Mouse (Mus musculus): ENCODE results near the gene Nfia.
A peak's percentile ranks its signal among the peaks of the same experiment; 100 is the strongest.

Nfia gene

DNA sequence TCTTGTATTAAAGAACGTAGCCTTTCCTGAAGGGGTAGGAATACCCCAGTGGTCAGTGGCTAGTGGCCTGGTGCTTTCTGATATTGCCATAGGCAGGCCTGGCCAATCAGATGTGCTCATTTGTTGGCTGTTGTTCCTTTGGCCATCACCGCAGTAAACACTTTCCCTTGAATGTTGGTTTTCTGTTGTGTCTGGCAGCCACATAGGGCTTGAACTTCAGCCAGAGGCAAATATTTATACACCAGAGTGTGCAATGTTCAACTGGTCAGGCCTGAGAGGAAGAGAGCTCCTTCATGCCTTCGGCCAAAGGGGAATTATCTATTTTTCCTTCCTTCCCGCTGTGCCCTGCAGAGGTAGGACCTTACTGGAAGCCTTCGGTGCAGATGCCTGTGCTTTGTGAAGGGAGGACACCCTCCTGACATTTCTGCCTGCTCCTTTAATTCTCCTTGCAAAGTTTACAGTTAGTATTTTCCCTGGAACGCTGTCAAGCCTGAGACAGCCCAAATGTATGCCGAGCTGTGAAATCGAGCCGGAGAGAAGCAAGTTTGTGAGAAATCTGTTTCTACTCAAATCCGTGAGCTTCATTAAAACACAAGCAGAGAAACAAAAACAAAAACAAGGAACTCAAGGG, 95.9 kb downstream of the Nfia start:
- DNase-seq (ENCODE audit: low spot score in 2 of 2): no peak

DNA sequence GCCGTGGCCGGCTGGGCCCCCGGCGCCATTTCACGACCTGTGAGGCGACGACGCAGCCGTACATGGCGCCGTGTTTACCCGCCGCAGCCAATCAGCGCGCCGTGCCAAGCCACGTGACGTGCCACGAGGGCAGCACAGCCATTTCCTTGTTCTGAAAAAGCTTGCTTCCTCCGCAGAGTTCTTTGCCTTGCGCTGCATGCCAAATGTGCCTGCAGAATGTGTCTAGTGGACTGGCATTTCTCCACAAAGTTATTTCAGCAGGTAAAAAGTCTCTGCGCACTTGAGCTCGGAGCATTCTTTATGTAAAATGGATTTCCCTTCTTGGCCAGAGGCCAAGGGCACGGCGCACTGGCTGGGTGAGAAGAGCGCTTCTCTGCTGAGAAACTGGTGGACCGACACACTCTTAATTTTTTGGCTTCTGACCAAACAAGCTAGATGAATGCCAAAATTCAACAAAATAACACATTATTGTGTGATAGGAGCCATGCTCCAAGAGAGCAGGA, 96.5 kb downstream of the Nfia start:
- peak in 1 of 2 experiments; percentile 38 for DNase-seq (ENCODE audit: low spot score in 2 of 2)

DNA sequence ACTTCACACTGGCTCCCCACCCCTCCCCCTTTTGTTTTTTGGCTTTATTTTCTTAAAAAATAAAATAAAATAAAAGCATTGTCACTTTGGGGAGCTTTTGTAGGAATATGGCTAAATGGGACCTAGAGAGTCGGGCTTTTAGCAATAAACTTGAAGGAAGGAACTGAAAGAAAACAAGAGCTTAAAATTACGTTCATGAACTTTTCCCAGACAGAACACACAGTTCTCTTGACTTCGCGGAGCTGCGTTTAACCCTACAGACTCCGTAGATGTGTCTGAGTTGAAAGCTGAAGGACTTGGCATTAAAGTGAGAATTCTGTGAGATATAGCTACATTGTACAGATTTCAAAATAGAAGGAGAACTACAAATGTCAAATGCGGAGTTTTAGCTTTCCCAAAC, 96.9 kb downstream of the Nfia start:
- DNase-seq (ENCODE audit: low spot score in 2 of 2): no peak

DNA sequence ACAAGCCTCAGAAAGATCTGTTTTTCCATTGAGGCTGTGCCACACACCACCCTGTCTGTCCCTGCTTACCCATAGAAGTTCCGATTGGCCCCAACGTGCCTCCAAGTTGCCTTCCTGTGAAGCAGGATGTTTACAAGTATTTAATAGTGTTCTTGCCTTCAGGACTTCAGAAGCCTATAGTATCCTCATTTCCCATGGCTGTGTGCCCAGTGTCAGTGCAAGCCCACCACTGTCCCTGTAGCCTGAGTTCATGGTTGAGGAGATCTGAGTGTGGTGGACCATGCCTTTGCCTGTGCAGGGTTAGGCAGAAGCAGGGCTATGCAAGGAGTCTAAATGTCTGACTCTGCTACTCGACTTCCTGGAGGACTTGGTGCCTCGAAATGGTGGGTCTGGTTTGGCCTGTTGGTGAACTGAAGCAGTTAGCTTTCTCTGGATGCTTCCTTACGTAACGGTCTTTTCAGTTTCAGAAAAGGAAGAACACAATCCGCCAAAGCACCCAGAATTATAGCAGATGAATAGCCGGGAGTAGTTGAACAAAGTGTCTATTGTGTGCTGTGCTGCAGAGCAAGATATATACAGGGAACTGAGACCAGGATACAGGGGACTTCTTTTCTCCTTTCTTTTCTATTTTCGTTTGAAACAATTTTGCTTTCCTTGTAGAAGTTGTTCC, 99.4 kb downstream of the Nfia start:
- DNase-seq (ENCODE audit: low spot score in 2 of 2): no peak

DNA sequence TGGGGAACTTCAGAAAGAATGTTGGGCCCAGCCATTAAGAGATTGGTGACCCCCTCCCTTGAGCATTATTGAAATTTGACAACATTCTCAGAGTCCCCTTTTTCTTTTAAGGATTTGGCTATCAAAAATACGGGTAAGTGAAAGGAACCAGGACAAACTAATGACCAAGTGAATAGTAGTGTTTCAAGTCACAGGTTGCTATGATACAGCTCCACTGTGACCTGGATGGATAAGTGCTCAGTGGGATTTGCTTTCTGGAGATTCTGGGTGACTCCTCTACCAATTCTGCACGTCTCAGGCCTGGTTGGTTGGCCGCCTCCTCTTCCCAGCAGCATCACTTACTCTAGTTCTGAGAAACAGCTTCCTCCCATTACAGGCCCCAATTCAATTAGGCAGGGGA, 102.4 kb downstream of the Nfia start:
- no peak for DNase-seq (ENCODE audit: low spot score in 2 of 2)

DNA sequence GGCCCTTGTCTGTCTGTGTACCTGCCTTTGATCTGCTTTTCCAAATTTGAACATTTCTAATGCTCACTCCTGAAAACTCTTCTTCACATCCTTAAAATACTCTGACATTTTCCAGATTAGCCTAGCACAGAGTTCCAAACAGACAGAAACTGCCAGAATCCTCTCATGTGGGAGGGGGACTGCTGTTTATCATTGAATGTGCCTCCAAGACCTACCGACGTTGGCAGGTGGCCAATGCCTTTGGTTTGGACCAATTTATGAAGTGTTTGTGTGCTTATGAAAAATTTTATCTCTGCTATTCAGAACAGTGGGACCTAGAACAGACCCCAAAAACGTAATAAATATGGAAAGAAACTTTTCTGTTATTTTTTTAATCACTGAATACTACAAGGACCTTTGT, 103.4 kb downstream of the Nfia start:
- DNase-seq (ENCODE audit: low spot score in 2 of 2): no peak

DNA sequence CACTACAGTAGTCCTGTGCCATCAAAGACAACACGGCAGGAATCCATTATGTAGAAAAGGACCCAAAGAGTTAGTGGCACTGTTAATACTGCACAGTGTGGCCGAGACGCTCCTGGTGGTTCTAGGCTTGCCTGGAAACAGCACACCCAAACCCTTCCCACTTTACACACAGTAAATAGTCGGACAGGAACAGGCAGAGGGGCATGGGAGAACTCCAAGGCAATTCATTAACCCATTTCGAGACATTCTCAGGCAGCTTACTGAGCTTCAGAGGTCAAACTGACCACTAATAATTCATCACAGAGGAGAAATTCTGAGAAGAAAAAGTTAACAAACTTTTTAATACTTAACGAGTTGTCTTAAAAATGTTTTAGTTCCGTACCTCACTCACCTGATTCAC, 107.2 kb downstream of the Nfia start:
- no peak for DNase-seq (ENCODE audit: low spot score in 2 of 2)

DNA sequence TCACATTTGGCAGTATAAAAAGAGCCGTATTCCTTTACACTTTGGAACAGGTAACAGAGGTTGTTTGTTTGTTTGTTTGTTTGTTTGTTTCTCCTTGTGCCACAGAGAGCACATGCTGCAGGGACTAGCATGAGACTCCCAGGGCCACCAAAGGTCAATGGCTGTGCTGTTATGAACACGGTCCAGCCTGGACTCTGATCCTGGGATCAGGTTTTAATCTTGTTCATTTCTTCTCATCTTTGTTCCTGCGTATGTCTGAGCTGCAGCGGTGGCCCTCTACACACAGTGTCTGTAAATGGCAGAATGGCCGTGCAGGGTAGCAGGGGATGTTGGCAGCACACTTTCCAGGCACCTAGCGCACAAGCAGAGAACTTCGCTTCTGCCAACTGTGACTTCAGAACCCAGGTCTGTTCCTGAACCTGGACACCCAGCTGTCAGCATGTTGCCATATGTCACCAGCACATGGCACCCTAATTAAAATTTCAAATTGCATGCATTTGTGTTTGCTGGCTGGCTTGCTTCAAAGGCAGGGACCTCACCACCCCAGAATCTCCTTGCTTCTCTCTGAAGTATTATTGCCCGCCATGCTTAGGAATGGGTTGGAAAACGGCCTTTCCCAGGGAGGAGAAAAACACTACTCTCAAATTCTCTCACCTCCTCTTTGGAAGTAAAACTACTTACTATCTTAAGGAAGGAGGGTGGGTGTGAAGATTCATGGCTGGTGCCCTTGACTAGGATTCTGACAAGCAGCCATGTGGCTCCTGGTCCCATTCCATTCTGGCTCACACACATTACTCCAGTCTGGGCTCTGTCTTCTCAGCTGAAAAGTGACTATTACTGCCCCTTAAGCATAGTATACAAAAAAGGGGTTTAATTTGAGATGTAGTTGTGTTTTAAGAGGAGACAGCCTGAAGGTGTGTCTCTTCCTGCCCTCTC, 107.9 kb downstream of the Nfia start:
- no peak for DNase-seq (ENCODE audit: low spot score in 2 of 2)

DNA sequence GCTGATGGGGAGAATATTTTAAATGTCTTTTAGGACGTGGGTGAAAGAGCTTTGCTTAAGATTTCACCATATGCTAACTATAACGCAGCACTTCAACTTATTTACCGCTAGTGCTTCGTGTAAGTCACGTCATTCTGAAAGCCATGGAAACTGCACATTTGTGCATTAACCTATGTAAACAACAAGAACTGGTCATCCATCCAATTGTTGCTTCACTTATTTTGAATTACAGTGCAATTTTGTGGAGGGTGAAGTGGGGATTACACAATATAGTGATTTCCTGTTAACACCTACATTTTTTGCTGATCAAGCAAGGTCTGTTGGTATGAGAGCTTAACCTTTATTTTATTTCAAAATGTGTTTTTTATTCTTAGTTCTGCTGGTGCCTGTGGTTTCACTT, 113.0 kb downstream of the Nfia start:
- DNase-seq (ENCODE audit: low spot score in 2 of 2): no peak

DNA sequence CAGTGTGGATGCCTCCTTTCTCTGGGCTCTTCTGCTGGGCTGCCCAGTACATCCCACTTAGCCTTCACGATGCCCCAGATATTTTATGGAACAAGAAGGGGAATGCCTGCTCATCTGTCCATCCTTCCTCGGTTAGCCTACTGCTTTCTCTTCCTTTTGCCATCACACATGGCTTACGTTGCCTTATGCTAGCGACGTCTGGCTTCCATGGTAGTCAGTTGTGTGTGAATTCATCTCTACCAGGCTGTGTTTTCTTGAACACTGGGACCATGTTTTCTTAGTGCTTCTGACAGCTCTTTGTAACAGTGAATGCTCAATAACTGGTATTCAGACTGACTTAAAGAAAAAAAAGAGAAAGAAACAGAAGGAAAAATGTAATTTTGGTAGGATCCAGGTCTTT, 113.7 kb downstream of the Nfia start:
- DNase-seq (ENCODE audit: low spot score in 2 of 2): no peak

DNA sequence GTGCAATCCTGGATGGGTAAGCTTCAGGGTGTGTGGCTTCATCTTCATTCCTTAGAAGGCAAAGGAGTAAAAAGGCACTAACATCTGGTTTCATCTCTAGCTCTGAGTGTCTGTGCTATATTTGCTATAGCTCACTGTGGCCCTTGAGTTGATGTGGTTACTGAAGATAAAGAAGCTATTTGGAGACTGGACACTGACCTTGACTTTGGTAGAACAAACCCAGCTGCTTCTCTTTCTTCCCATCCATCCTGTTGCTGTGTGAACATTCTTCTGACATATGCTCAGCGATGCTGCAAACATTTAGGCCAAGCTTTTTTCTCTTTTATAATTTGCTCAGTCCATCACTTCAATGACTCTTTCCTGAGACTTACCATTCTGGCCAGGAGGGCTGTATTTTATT, 114.7 kb downstream of the Nfia start:
- DNase-seq (ENCODE audit: low spot score in 2 of 2): no peak

DNA sequence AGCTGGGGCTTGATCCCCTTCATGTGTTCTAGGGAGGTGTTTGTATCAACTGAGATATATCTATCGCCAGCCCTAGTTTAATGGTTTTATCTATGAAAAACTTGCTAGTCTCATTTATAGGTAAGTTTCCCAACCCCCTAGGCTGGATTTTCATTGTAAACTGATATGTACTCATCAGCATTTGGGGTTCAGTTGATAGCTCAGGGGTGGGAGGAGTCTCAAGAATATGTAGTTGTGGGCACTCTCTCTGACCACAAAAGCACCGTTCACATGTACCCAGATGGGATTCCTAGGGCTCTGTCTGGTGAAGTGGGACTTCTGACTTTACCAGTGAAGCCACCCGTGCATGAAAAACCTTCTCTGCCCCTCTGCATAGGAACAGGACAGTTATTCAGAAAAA, 118.5 kb downstream of the Nfia start:
- DNase-seq (ENCODE audit: low spot score in 2 of 2): no peak

DNA sequence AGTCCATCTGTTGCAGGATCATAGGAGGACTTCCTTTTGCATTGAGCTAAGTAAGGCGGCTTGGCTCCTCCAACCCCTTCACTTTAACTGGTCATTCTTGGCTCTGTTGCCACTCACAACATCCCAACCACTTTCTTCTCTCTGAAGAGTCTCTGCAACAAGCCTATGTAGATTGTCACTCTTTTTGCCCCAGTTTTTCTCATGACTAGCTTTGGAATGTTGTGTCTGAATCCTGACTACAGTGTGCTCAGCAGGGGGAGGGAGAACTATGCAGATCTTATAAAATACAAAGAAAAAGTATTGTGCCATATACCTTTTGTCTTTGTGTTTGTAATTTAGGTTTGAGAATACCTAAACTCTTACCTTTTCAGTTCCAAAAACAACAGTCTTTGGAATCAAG, 119.1 kb downstream of the Nfia start:
- DNase-seq (ENCODE audit: low spot score in 2 of 2): no peak

DNA sequence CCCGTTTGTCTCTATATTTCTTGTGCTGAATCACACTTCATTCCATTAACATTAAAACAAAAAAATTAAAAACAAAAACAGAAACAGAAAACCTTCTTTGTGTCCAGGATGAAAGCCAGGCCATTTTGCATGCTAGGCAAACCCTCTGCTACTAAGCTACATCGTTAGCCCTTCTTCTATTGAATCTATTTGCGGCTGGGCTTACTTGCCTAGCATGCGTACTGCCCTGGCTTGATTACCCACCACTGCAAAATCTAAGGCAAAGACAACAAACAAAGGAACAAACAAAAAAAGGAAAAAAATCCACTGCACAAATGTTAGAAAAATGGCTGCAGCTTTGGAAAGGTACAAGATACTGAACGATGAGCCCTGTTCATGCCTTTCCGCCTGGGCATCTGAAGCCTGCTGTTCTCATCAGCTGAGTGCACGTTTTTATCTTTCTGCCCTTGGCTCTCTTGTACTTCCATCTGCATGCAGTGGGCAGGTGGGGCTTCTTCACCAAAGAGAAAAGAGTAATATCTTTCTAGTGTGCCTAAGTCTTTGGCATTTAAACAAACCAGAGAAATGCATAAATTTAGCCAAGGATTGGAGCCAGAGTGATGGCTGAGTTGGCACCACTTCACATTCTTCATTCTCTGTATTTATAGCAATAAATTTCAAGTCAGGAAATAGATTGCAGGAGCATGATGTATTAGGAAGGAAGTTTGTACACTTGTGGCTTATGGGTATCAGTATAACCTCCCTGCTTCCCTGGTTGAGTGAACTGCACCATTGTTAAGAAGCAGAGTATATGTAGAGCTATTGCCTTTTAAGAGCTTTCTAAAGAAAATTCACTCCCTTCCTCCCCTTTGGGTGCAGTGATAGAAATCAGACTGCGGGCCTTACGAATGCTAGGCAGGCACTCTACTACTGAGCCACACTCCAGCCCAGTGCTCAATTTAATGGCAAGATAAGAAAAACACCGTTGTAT, 121.7 kb downstream of the Nfia start:
- no peak for DNase-seq (ENCODE audit: low spot score in 2 of 2)

DNA sequence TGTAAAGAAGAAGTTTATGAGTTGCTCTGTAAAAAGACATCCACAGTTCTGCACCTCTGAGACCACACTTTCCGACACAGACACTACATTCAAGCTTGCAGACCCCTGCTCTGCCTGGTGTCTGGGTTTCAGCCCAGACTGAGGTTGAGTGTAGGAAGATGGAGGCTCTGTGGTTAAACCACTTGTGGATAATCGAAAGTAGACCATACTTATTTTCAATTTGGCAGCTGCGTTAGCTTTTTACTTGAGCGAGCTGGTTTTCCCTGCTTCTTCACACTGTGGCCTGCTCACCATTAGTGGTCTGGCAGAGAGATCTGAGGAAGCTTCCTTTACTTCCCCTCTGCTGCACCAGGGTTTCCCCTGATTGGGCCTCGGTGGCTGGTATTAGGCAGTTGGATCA, 123.4 kb downstream of the Nfia start:
- no peak for DNase-seq (ENCODE audit: low spot score in 2 of 2)

DNA sequence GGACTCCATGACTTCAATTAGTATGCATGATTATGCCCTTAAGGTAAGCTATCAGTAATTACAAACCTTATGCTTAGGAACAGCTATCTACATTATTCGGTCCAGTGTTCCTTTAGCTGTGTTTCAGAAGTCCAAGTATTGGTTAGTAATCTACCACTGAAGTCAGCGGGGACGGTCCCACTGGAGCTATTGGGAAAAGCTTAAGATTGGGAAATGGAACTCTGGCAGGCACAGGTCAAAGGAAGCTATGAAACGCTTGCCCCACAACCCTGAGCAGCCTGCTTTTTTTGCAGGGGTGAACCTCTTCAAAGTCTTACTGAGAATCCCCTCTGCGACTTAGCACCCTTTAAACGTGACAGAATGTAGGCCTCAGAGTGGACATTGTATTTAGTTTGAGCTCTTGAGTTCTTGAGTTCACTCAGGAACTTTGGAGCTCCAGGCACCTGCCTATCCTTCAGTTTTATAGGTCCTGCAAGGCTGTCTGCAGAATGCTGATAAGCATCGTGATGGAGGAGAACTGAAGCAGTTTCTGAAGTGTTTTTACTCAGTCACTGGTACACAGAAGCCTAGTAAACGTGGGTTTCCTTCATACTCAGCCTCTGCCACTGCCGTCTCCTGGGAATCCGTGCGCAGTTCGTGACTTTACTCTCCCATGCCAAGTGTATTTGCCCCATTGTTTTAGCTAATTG, 127.9 kb downstream of the Nfia start:
- no peak for DNase-seq (ENCODE audit: low spot score in 2 of 2)

DNA sequence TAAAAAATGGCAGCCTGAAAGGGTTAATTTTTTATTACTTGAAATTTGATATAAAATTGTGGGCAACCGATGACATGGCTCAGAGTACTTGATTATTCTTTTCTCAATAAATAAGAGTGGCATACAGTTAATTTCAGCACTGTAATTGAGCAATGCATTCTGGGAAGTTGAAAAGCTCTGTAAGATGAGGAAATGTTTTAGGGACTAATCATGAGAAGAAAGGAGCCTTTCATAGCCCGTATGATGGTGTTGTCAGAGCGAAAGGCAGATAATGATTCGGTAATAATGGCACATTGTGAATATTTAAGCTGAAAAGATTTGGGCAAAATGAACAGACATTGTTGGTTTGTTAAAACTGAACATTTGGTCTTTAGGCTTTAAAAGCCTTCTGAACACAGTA, 133.3 kb downstream of the Nfia start:
- DNase-seq (ENCODE audit: low spot score in 2 of 2): no peak

DNA sequence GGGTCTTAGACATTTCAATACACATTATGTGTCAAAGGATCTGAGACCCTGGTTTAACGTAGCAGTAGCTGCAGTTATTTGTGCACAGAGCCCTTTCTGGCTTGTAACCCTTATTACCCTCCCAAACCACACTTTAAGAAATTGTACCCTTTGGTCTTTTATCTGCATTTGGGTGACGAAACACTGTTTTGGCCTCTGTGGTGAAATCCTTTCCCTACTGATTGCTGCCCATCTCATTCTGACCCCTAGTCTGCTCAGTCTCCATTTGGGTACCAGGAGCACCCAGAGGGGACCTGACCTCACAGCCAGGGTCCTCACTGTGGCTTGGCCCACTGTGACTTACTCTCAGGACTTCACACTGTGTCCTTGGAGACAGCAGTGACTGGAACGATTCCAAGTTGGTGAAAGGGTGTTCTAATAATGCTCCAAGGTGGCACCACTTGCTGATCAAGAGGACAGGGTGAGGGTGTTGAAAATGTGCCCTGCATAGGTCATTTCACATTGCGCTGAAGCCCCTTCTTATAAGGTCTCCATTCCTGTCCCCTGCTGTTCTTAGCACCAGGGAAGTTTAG, 136.1 kb downstream of the Nfia start:
- DNase-seq (ENCODE audit: low spot score in 2 of 2): no peak

DNA sequence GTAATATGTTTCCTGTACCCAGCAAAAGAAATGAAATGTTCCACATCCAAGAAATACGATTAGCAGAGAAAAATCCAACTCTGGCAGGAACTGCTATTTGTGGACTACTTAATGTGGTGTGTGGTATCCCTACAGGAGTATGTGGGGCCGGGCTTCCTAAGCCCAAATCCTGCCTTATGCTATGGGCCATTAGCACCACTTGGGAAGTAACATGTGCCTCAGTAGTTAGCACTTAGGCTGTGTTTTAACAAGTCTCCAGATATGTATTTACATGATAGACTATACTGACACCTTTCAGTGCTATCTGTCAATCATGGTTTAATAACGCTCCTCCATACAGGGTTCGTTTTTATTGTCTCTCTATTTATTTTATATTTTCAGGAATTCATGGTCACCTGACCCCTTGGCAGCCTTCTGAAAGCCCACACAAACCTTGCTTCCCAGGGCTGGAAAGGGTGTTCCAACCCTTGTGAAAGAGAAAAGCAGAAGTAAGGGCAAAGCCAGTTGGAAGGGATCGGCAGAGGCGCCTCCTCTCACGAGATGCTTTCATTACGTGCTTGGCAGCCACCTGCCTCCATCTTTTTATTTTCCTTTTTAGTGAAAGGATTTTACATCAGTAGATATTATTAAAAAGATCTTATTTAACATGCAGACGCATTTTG, 137.7 kb downstream of the Nfia start:
- DNase-seq (ENCODE audit: low spot score in 2 of 2): no peak

Data from spleen, postnatal 4 days (tissue).